Mouse (Mus musculus): ENCODE data around the gene Map6.

DNA sequence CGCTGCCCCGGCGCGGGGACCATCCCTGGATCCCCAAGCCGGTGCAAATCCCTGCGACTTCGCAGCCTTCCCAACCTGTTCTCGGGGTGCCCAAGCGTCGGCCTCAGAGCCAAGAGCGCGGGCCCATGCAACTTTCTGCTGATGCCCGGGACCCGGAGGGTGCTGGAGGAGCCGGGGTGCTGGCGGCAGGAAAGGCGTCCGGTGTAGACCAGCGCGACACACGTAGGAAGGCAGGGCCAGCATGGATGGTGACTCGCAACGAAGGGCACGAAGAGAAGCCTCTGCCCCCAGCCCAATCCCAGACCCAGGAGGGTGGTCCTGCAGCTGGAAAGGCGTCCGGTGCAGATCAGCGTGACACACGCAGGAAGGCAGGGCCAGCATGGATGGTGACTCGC is 1.3 kb downstream of the Map6 start:
- TF ChIP-seq CTCF (IDR thresholded peaks at IDR 0.05; ENCODE audit: low read depth) = no peak
- no peak for TF ChIP-seq EP300 (IDR thresholded peaks at IDR 0.05; ENCODE audit: low read depth)

Data from liver, embryonic 14.5 days (tissue).